Mouse (Mus musculus) kidney, postnatal 10 days (tissue): ENCODE measurements at regions not wholly inside any gene's neighbourhood (a gene's known extent, or its start where the extent isn't known, plus 50 kb on each side); places are given as distances from the start of the nearest gene placed in this dataset.

ENCODE experiments used
- DNase-seq: peaks from one replicate; pipeline ENCODE4 v3.0.0; 2021; ENCODE audit warnings: mixed read lengths

DNA sequence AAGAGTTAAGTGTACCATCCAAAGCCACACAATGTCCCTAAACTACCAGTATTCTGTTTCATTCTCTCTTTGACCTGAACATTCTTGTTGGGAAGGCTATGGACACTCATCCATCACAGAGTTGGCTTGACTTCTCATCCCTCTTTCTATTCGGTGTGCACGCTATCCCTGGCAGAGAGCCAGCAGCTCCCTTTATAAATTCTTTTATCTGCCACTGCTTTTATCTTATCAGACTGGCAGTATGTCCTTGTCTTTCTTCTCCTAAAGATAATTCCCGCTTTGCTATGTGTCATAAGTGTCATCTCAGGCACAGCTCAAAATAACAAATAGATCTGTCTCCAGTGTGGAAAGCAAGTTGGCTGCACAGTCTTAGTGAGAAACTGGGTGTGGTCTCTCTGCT is 106.6 kb upstream of the Lipc start:
- DNase-seq = no peak

DNA sequence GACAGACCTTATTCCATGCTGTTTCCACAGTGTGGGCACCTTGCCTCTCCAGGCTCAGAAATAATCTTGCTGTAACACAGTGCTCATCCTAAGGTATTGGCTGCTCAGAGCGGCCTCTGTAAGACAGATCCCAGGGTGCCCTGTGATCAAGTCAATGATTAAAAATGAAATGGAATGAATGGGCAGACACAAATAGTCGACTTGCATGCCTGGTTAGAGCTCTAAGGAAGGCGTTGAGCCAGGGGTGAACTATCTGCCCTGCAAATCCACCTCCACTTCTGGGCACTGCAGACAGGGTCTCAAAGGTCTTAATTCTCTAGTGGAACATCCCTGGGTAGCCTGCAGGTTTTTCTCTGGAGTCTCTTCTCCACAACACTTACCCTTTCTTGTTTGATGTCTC is 104.8 kb upstream of the Lipc start:
- DNase-seq = peak; percentile 37

DNA sequence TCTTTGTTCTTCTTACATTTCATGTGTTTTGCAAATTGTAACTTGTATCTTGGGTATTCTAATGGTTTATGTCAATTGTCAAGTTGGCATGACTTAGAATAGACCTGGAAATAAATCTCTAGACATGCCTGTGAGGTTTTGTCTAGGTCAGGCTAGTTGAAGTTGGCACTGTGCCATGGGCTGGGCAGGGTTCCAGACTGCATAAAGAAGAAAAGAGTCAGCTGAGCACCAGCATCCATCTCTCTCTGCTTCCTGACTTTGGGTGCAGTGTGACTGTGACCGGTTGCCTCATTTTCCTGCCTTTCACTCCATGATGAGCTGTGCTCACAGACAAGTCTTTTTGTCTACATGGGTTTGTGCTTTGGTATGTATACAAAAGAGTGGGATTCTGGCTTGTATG is 91.9 kb upstream of the Lipc start:
- DNase-seq = peak; percentile 86

DNA sequence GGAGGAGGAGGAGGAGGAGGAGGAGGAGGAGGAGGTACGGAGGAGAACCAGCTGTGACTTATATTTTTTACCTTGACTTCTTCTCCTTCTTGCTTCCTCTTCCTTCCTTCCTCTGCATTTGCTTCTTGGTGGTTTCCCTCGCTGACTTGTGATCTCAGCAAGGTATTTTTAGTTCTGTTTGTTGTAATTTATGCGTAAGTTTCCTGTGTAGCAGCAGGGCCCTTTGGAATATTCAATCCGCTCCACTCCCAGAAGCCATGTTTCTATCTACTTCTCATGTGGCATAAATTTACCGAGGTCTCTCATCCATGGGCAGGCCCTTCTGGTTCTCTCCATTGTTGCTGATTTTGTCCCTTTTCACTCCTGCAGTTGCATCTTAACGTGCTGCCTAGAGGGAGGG is 83.3 kb upstream of the Lipc start:
- DNase-seq = no peak

DNA sequence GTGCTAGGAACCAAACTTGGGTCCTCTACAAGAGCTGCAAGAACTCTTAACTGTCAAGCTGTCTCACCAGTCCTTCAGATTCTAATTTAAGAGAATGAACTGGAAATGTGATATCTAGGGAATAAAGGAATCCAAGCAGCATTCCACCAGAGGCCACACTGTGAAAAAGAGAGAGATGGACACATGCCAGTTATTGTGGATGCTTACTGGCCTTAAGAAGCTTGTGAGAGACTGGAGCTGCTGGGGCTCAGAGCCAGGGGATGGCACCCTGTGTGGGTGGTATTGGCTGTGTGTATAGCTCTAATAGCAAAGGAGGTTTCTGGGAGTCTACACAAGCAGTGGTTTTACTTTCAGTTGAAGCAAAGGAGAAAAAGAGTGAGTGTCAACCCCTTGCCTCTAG is 80.1 kb upstream of the Lipc start:
- no peak for DNase-seq

DNA sequence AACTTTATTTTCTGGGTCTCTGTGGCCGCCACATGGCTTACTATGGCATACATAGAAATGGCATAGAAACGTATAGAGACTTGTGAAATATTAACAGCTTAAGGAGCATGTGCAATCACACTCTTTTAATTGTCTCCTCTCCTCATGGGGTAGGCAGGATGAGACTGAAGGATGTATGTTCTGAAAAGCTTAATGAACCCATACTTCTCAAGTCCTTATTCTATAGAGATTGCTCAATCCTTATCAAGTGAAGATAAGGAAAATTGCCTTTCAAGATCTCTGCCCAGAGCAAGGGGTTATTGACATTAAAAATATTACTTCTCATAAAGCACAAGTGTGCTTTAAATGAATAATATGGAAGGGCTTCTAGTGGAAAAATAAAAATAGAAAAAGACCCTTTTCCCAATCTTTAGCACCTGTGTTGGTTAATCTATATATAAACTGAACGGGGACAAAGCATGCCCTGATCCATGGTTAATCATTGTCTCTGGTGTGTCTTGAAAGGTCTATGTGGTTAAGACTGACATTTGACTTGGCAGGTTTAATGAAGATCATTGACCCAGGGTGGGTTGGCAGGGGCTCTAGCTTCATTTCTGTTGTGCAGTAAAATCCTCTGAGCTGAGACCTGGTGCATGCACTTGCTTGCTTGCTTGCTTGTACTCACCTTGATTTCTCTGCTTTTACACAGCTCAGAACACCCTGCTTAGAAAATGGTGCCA is 78.3 kb upstream of the Lipc start:
- peak; percentile 15 for DNase-seq

DNA sequence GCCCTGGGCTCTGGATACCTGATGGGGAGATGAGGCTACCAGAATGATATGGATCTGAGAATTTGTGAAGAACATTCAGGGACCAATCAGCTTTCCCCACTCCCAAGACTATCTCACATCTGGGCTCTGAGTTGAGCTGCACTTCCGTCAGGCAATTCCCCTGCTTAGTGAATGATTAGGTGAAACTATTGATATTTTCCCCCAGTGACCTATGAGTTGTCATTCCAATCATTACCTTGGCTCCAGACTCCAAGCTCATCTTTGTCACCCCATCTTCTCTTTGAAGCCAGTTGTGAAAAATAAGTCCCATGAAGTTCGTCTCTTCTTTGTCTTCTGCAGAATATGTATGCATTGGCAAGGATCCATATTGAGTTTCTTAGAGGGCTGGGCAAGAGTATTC is 76.1 kb upstream of the Lipc start:
- DNase-seq = no peak

DNA sequence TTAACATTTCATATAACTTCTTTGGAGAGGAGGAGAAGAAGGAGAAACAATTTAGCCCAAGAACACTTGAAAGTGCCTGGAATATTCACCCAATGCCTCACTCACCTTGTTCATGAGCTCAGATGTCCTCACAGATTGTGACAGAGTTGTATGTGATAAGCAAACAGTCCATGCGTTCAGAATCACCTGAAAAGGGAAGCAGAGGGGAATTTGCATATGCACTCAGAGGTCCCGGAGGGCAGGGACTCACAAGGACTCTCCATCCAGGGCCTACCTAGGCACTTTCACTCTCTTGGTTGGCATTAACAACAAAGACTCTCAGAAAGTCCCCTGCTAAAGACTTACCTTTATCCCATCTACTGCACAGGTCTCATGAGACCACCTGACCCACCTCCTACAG is 75.6 kb upstream of the Lipc start:
- DNase-seq = no peak

DNA sequence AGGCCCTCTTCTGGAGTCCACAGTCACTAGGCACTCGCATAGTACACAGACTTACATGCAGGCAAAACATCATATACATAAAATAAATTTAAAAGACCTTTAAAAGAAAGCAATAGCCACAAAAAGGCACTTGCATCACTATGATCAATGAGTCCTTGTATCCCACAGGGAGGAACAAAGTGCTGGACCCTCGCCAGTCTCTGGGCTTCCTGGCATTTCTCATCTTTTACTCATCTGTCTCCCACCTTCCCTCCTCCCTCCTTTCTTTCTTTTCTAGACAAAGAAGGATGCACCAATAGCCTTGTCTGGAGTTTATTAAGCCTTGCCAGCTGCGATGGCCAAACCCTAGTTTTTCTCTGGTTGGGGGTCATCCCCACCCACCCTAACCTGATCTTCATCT is 73.2 kb upstream of the Lipc start:
- no peak for DNase-seq

DNA sequence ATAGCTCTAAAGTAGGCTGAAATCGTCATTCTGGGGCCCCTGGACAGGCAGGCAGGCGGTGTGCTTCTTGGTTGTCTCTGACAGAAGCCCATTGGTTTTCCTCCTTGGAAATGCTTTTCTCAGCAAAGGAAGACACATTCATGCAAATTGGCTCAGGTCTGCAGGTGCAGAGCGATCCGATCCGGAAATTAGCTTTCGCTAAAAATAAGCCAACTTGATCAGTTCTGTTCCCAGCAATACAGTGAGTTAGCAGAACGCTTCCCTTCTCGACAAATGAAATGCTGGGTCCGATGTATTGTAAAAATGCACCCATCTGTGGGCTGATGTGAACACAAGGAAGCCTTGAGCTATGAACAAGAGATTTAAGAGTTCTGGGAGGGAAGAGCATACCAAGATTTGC is 66.2 kb upstream of the Lipc start:
- DNase-seq = no peak

DNA sequence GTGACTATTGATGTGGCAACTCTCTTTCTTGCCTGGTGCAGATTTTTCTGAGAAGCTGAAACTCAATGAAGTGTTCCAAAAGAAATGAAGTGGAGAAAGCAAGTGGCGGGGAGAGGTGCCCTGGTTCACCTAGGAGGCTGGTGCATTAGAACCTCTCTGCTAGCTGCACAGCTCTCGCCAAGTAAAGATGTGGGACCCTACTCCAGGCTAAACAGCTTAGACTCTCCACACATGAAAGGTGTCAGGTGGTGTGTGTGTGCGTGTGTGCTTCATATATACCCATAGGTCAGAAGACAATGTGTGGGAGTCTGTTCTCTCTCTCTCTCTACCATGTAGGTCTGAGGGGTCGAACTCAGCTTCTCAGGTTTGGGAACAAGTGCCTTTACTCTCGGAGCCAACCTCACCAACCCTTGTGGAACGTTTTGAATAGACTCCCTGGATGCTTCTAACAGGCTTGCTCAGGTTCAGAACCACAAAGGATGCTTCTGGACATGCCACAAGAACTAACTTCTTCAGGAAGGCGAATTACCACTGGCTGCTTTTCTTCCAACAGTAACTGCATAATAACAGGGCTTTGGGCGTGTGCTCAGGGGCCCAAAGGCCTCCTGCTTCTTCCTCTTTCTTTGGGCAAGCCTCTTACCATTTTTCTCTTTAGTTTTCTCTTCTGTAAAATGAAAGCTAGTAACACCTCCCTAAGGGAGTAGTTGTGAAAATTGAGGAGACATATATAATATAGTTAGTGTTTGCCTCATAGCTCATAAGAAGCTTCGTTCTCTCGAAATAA is 65.6 kb upstream of the Lipc start:
- DNase-seq = no peak

DNA sequence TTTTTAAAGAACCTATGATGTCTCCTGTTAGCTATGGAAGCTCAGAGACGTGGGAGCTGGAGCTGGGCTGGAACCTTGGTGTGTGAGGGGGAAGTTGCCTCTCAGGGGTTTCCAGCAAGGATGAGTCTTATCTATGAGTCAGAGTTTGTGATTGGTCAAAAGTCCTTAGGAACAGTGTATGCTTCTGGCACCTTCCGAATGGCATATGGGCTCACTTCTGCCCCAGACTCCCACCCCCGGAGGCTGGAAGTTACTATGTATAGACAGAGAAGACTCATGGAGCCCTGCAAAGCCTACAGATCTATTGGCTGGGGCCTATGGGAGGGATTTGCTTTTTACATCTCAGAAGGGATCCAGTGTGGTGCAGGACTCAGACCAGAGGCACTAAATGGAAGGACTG is 63.9 kb upstream of the Lipc start:
- no peak for DNase-seq

DNA sequence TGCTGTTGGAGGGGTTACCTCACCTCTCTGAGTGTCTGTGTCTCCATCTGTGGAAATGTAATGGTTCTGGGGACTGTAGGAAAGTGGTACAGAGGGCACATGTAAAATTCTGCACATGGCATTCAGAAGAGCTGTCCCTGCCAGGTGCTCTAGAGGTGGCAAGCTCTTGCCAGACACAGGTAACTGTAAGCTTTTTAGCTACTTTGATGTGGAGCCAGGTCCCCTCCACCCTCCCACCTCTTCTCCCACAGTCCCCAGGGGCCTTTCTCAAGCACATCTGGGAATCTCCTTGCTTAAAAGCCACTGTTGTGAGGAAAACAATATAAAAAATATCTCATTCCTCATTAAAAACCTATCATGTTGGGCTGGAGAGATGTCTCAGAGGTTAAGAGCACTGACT is 63.4 kb upstream of the Lipc start:
- no peak for DNase-seq

DNA sequence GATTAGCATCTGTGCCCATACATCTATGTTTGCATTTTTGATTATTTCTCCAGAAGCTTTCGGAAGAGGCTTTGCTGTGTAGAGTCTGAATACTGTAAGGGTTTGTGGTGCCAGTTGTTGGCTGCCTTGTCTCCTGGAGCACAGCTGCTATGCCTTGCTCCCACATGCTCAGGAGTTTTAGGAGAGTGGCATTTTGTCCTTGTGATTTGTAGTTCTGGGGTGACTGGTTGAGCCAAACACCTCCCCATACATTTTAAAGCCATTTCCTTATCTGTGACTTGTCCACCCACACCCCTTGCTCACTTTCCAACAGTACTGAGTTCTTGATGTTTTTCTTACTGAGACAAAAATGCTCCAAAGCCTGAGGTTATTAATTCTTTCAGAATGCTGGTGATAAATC is 60.4 kb upstream of the Lipc start:
- DNase-seq = no peak

DNA sequence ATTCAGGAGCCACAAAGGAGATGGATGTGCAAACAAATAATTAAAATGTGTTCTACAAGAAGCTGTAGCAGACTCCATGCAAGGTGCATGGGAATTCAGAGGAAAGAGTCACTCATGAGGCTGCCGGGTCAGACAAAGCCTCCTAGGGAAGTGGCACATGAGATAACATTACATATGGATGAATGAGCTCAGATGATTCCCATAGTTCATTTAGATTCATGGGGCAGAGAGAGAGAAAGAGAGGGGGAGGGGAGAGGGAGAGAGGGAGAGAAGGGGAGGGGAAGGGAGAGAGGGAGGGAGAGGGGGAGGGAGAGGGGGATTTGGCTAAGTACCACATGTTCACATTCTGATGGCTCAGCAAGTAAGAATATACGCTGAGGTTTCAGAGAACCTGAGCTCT is 52.6 kb upstream of the Lipc start:
- no peak for DNase-seq
